Mouse (Mus musculus) C2C12 (cell line): ENCODE results near the gene Lypd6b. TPM values are rescaled to one million over a fixed set of nuclear protein-coding genes. Genes with fewer than 3 reads are reported as not detected.

ENCODE experiments used
- H3K27me3 ChIP-seq: one replicate; pipeline ENCODE4 v1.6.1; 2011; ENCODE audit not compliant: control insufficient read depth, insufficient read depth, insufficient read length
- H3K36me3 ChIP-seq: one replicate; pipeline ENCODE4 v1.6.1; 2011; ENCODE audit not compliant: control insufficient read depth, insufficient read depth
- H3K4me3 ChIP-seq: one replicate; pipeline ENCODE4 v1.5.1; 2011; ENCODE audit warnings: mild to moderate bottlenecking, control low read depth; ENCODE audit not compliant: poor library complexity, insufficient read depth, severe bottlenecking
- H3K79me2 ChIP-seq: one replicate; pipeline ENCODE4 v1.6.1; 2011; ENCODE audit not compliant: control insufficient read depth, insufficient read depth
- H3K79me3 ChIP-seq: one replicate; pipeline ENCODE4 v1.6.1; 2011; ENCODE audit warnings: low read depth, control low read depth
- H3ac ChIP-seq: one replicate; pipeline ENCODE3; 2011; ENCODE audit warnings: low read depth; ENCODE audit not compliant: control insufficient read depth, insufficient read length
- CEBPB ChIP-seq: IDR thresholded peaks from one replicate; pipeline ENCODE4 v1.6.1; 2011; ENCODE audit warnings: low read depth, mild to moderate bottlenecking, control low read depth, moderate library complexity
- CTCF ChIP-seq: IDR thresholded peaks from one replicate; pipeline ENCODE4 v1.5.1; 2011; ENCODE audit not compliant: control insufficient read depth, insufficient read depth, insufficient read length
- FOSL1 ChIP-seq: IDR thresholded peaks from one replicate; pipeline ENCODE4 v1.8.0; 2011; ENCODE audit warnings: mild to moderate bottlenecking, low read length; ENCODE audit not compliant: poor library complexity, insufficient read depth, severe bottlenecking
- MAX ChIP-seq: IDR thresholded peaks from one replicate; pipeline ENCODE4 v1.6.1; 2011; ENCODE audit warnings: mild to moderate bottlenecking, control low read depth
- MYOD1 ChIP-seq: IDR thresholded peaks from one replicate; pipeline ENCODE4 v1.6.1; 2011; ENCODE audit warnings: low read depth; ENCODE audit not compliant: control insufficient read depth, insufficient read length
- MYOG ChIP-seq: IDR thresholded peaks from one replicate; pipeline ENCODE4 v1.6.1; 2011; ENCODE audit not compliant: control insufficient read depth, insufficient read length; ENCODE audit errors: extremely low read depth
- USF1 ChIP-seq: IDR thresholded peaks from one replicate; pipeline ENCODE4 v1.6.1; 2011; ENCODE audit warnings: low read depth, mild to moderate bottlenecking, control low read depth, moderate library complexity
- polyA plus RNA-seq: library from polyadenylated mRNA; unstranded; fragments of >200 nt; fragmentation: generic; extraction: Trizol; gene quantifications from one replicate; pipeline ENCODE4 v1.2.1, GENCODE M21; 2012; ENCODE audit warnings: missing spikeins

The Lypd6b gene
- polyA plus RNA-seq, 1 experiment: 0.02 TPM

DNA sequence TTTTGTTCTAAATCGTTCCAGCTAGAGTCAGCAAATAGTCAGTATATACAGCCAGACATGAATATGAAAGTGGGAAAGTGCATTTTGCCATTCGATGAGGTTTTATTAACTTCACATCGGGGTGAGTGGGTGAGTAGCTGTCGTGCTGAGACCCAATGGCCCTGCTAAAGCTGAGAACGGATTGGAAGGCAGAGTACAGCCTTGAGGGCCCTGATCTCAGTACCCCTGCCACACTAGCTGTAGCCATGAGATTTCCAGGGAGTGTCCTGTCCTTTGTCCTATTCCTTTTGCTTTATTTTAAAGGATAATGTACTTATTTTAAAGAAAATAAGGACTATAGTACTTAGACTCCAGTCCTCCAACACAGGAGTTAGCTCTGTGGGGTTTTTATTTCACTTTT lies 69.1 kb downstream of the Lypd6b start:
- no peaks in the 10 kb centered on the region for H3K79me3 ChIP-seq
- H3K79me2 ChIP-seq: no peaks in the 10 kb centered on the region
- H3K36me3 ChIP-seq: no peaks in the 10 kb centered on the region
- H3K4me3 ChIP-seq: no peak overlapping the region
- no peak overlapping the region for H3ac ChIP-seq
- no peaks in the 10 kb centered on the region for H3K27me3 ChIP-seq
- TF ChIP-seq CEBPB (no peak), MYOG (no peak), MAX (no peak), MYOD1 (no peak), CTCF (no peak), USF1 (no peak), FOSL1 (no peak)

DNA sequence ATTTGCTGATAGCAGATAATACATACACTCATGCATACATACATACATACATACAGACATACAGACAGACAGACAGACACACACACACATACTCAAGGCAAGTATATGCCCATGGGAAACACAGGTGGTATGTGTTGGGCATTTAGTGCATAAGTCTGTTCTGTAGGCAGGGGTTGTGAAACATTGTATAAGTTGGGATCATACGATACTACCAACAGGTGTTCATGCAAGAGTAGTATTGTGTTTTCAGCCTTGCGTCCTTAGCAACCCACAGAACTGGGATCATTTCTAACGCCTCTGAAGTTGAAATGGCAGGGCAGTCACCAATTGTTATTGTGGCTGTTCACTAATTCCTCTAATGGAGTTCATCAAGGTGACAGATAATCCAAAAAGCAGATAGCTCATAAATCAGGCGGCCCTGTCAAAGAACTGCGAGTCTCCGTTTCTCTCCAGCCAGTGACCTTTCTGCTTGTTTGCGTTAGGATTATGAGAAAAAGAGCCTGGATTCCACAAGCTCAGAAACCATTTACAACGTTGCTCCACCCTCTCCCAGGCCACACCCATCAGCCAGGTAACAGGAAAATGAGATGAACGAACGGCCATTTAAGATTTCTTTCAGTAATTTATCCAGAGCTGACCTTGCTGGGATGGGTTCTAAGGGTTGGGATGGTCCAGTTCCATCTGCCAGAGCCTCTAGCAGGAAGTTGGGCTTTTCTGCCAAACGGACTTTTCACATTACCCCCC lies 72.9 kb downstream of the Lypd6b start:
- H3K36me3 ChIP-seq: no peaks in the 10 kb centered on the region

DNA sequence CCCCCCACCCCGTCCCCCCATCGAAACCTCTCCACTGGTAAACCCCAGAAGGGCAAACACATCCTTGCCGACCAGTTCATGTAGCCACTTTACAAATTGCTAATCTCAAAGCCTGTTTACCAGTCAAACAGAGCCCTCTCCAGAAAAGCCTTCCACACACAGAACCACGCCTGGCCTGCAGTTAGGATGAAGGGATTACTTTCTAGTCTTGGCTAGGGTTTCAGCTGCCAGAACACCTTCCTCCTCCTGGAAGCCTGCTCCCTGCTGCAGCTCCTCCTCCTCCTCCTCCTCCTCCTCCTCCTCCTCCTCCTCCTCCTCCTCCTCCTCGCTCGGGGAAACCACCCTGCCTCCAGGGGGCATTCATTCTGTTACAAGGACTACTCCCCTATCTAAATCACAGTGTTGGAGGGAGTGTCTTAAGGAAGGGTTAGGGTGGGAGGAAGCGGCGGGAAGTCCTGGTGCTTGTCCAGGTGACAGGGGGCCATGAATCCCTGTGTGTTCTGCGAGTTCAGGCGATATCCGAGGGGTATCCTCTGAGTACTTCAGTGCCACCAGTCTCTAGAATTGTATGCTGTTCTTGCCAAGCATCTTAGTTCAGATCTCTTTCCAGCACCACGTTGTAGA lies 73.6 kb downstream of the Lypd6b start:
- TF ChIP-seq MYOG: no peak
- TF ChIP-seq MAX: no peak
- TF ChIP-seq FOSL1: no peak
- no peak for TF ChIP-seq USF1
- Histone ChIP-seq H3K79me3 (no peaks in the 10 kb centered on the region), H3K79me2 (no peaks in the 10 kb centered on the region)

More for the DNA sequence above, 72.9 kb downstream of the Lypd6b start:
- H3ac ChIP-seq: no peak overlapping the region
- H3K27me3 ChIP-seq: no peaks in the 10 kb centered on the region
- no peak overlapping the region for H3K4me3 ChIP-seq
- H3K79me2 ChIP-seq: no peaks in the 10 kb centered on the region
- TF ChIP-seq CTCF (no peak), FOSL1 (no peak), MYOG (no peak), USF1 (no peak), MYOD1 (no peak), CEBPB (no peak), MAX (no peak)
- no peaks in the 10 kb centered on the region for H3K79me3 ChIP-seq

DNA sequence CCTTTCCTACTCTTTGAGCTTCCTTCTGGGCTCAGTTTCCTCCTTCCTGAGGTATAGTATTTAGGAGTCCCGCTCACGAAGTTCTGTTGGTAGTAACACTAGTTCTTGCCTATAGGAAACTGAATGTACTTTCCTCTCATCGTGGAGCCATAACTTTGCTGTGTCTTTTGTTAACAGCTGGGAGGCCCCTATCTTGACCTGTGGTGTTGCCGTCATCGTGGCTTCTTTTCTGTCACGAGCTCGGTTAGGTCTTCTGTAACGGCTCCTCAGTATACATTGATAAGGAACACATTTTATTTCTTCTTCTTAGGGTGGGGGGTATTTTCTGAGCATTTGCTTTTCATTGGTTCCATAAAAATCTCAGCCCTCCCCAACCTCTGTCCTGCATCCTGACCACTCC lies 74.2 kb downstream of the Lypd6b start:
- no peak for TF ChIP-seq CTCF
- TF ChIP-seq MAX: no peak
- no peak for TF ChIP-seq USF1
- TF ChIP-seq MYOG: no peak
- TF ChIP-seq MYOD1: no peak
- TF ChIP-seq CEBPB: no peak
- no peak for TF ChIP-seq FOSL1
- Histone ChIP-seq H3K27me3 (no peaks in the 10 kb centered on the region), H3ac (no peak overlapping the region), H3K36me3 (no peaks in the 10 kb centered on the region), H3K4me3 (no peak overlapping the region), H3K79me2 (no peaks in the 10 kb centered on the region), H3K79me3 (no peaks in the 10 kb centered on the region)

More for the DNA sequence above, 73.6 kb downstream of the Lypd6b start:
- no peaks in the 10 kb centered on the region for H3K27me3 ChIP-seq
- H3K4me3 ChIP-seq: no peak overlapping the region
- no peaks in the 10 kb centered on the region for H3K36me3 ChIP-seq
- H3ac ChIP-seq: no peak overlapping the region

DNA sequence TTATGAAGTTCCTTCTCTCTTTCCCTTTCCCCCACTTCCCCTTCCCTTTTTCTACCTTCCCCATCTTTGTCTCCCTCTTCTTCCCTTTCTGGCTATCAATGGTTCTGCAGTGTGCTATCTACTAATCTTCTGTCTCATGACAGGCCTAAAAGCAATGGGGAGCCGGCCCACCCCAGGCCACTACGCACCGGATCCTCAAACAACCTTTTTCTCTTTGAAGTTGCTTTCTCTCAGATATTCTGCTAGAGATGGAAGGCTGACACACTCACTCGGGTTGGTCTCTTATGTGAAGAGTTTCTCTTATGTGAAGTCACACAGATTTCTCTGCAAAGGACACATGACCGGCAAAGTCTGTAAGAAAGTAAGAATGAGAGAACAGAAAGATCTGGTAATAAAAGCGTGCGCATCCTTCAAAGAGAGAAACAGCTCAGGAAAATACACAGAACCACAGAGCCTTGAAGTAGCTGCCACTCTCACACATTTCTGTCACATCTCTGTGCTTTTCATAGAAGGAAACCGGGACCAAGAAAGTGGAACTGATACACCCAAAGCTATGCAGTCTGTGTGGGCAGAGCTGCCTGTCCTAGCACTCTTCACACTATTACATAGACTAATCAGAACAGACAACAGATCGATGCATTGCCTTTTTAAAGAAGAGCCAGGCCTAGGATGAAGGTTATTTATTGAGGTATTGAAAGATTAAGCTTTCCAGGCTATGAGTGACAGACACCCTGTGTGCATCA lies 80.8 kb downstream of the Lypd6b start:
- H3K36me3 ChIP-seq: no peaks in the 10 kb centered on the region
- H3ac ChIP-seq: no peak overlapping the region

DNA sequence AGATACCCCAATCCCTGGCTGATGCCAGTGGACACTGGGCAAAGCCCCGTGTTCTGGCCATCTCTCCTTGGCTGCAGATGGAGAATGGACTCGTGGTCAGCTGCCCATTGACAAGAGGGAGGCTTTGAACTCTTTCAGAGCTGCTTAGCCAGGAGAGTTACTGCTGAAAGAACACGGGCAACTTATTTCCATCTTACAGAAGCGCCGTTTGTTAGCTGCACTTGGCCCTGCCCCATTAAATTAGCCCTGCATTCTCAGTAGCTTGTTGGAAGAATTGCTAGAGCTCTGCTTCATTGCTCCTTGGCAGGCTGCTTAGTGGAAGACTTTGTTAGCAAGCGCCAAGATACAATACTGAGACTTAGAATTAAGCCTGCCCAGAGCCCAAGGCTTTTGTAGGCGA lies 81.6 kb downstream of the Lypd6b start:
- H3ac ChIP-seq: no peak overlapping the region
- no peaks in the 10 kb centered on the region for H3K79me3 ChIP-seq
- H3K27me3 ChIP-seq: no peaks in the 10 kb centered on the region
- no peaks in the 10 kb centered on the region for H3K79me2 ChIP-seq
- TF ChIP-seq MAX: no peak
- no peak for TF ChIP-seq USF1
- no peak for TF ChIP-seq MYOG
- no peak for TF ChIP-seq CTCF
- TF ChIP-seq FOSL1: no peak
- TF ChIP-seq MYOD1: no peak
- no peak for TF ChIP-seq CEBPB
- H3K36me3 ChIP-seq: no peaks in the 10 kb centered on the region
- H3K4me3 ChIP-seq: no peak overlapping the region

More for the DNA sequence above, 80.8 kb downstream of the Lypd6b start:
- Histone ChIP-seq H3K79me3 (no peaks in the 10 kb centered on the region), H3K4me3 (no peak overlapping the region), H3K79me2 (no peaks in the 10 kb centered on the region), H3K27me3 (no peaks in the 10 kb centered on the region)
- TF ChIP-seq USF1 (no peak), MYOG (no peak)
